Mouse (Mus musculus) midbrain, embryonic 11.5 days (tissue): ENCODE data around the gene Zfp385a. TPM values are rescaled to one million over a fixed set of nuclear protein-coding genes. Genes with fewer than 3 reads are reported as not detected.
A peak's percentile ranks its signal among the peaks of the same experiment; 100 is the strongest.

Experiments used
- ATAC-seq: fragments of 200-750 bp; cut with Nextera tagmentation; 2 replicates; pipeline ENCODE4 v1.8.0; 2017; ENCODE audit warnings: moderate TSS enrichment, moderate library complexity; ENCODE audit not compliant: low FRiP score
- DNase-seq: peaks from one replicate; pipeline ENCODE4 v3.0.0; 2015; ENCODE audit warnings: low spot score; ENCODE audit errors: missing footprints
- H3K27ac ChIP-seq: fragments of 300-500 bp; sonication (generic); 2 replicates; pipeline ENCODE4 v1.5.1; 2014; ENCODE audit warnings: low read depth, low read length
- H3K27me3 ChIP-seq: fragments of 300-500 bp; sonication (generic); 2 replicates; pipeline ENCODE4 v1.6.1; 2014; ENCODE audit warnings: mild to moderate bottlenecking, low read length, moderate library complexity, mixed read lengths; ENCODE audit not compliant: control insufficient read depth, insufficient read depth
- H3K36me3 ChIP-seq: fragments of 300-500 bp; sonication (generic); 2 replicates; pipeline ENCODE4 v1.6.1; 2014; ENCODE audit warnings: mild to moderate bottlenecking, low read length, moderate library complexity, mixed read lengths; ENCODE audit not compliant: control insufficient read depth, insufficient read depth
- H3K4me1 ChIP-seq: fragments of 300-500 bp; sonication (generic); 2 replicates; pipeline ENCODE4 v1.6.1; 2014; ENCODE audit warnings: low read length; ENCODE audit not compliant: control insufficient read depth, insufficient read depth
- H3K4me2 ChIP-seq: fragments of 300-500 bp; sonication (generic); 2 replicates; pipeline ENCODE4 v1.6.1; 2014; ENCODE audit warnings: mild to moderate bottlenecking, moderate library complexity
- H3K4me3 ChIP-seq: fragments of 300-500 bp; sonication (generic); 2 replicates; pipeline ENCODE4 v1.5.1; 2014; ENCODE audit warnings: low read depth, low read length
- H3K9ac ChIP-seq: fragments of 300-500 bp; sonication (generic); 2 replicates; pipeline ENCODE4 v1.6.1; 2014; ENCODE audit warnings: low read length
- H3K9me3 ChIP-seq: fragments of 300-500 bp; sonication (generic); 2 replicates; pipeline ENCODE4 v1.6.1; 2016; ENCODE audit warnings: low read length; ENCODE audit not compliant: control insufficient read depth
- WGBS: fragments of 180-500 bp; shearing (Covaris S2); extraction: QIAGEN DNeasy Blood & Tissue Kit; methylation state at CpG from one replicate; pipeline ENCODE4 v1.1.7; 2014; 5-methylcytosine and 5-hydroxymethylcytosine counted together
- polyA plus RNA-seq: library from polyadenylated mRNA; unstranded; fragments of >200 nt; fragmentation: Nextera tagmentation; extraction: Ambion mirVana; gene quantifications from 2 replicates; pipeline ENCODE4 v1.2.1, GENCODE M21; 2014

Gene Zfp385a
- polyA plus RNA-seq, 1 experiment from 2014 or later: 24.3 TPM

DNA sequence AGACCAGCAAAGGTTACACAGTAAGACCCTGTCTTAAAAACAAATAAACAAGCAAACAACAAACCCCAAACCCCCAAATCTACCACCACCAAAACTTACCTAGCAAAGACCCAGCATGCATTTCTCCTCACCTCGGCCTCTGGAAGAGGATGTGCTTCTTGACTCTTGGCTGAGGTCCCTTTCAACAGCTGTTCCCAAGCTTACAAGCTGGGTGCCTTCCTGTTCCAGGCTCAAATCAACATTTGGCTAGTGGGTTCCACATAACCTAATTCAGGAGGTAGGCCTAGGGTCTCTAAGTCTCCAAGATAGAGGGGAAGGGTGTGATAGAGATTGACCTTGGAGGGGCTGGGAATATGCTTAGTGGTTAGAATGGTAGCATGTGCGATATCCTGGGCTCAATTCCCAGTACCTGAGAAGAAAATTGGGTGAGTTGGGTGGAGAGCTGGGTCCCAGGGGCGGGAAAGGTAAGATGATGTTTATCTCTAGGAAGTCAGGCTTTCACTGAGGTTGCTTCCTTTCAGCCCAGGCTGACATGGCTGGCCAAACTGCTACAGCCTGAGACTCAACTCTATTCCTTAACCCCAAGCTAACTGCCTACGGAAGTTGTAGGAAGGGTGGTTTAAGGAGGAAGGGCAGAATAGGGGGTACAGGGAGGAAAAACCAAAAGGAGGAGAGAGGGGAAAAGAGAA lies 35.4 kb upstream of the Zfp385a start:
- DNase-seq (no peak), ATAC-seq (no peak)
- H3K4me1 ChIP-seq: no peaks in the 10 kb centered on the region
- H3K9ac ChIP-seq: no peak overlapping the region
- WGBS: 81% methylated on average over 4 of the region's 4 CpGs
- H3K4me2 ChIP-seq: no peak overlapping the region
- no peak overlapping the region for H3K27ac ChIP-seq
- H3K4me3 ChIP-seq: no peak overlapping the region
- no peaks in the 10 kb centered on the region for H3K27me3 ChIP-seq
- no peaks in the 10 kb centered on the region for H3K36me3 ChIP-seq
- H3K9me3 ChIP-seq: no peaks in the 10 kb centered on the region

DNA sequence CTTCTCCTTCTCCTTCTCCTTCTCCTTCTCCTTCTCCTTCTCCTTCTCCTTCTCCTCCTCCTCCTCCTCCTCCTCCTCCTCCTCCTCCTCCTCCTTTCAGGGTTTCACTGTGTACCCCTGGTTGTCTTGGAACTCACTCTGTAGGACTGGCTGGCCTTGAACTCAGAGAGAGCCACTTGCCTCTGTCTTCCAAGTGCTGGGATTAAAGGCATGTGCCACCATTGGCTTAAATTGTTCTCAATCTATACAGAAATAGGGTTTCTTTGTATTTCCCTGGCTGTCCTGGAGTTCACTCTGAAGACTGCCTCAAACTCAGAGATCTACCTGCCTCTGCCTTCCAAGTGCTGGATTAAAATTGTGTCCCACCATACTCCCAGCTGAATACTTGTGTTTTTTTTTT lies 32.6 kb upstream of the Zfp385a start:
- no peaks in the 10 kb centered on the region for H3K9me3 ChIP-seq
- H3K4me2 ChIP-seq: no peak overlapping the region
- no peaks in the 10 kb centered on the region for H3K36me3 ChIP-seq
- H3K4me3 ChIP-seq: no peak overlapping the region
- ATAC-seq: no peak
- no peak for DNase-seq
- no peaks in the 10 kb centered on the region for H3K27me3 ChIP-seq
- H3K9ac ChIP-seq: no peak overlapping the region
- peaks cover 1% of the 10 kb centered on the region; the same call in 1 of the 2 replicates for H3K4me1 ChIP-seq
- no peak overlapping the region for H3K27ac ChIP-seq

DNA sequence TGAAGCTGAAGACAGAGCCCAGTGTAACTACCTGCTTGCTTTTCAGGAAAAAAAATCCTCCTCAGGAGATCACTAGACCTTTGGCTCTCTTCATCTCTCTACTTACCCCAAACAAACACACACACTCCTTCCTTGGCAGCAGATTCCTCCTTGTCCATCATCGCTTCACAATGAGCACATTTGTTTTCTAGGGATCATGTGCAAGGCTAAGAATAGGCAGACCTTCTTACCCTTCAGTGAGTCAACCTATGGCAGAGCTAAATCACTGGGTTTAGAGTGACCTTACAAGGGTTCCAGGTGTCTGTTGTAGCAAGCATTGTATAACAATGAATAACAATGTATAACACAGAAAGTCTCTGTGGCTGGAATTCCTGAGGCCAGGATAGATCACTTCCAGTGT lies 31.8 kb upstream of the Zfp385a start:
- Histone ChIP-seq H3K9ac (no peak overlapping the region), H3K4me1 (peaks cover 8% of the 10 kb centered on the region; the same call in 1 of the 2 replicates), H3K4me2 (no peak overlapping the region), H3K27ac (no peak overlapping the region), H3K27me3 (no peaks in the 10 kb centered on the region), H3K9me3 (no peaks in the 10 kb centered on the region), H3K36me3 (no peaks in the 10 kb centered on the region), H3K4me3 (no peak overlapping the region)
- ATAC-seq (no peak), DNase-seq (no peak)
- 90% methylated on average over 1 of the region's 1 CpGs for whole genome bisulfite sequencing

DNA sequence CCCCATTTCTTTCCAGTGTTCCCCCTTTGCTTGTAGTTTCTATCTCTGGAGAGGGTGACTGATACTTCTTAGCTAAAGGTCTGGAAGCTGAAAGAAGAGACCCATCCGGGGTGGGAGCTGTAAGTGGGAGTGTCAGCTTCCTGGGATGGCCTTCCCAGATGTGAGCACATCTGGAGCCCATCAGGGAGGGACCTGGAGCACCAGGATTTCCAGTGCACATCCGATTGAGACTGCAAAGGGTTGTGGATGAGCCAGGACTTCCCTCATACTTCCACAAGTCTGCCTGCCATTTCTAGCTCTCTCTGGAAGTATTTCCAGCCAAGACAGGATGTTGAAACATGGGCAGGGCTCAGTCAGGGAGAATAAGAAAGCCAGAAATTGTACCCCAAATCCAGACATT lies 31.3 kb upstream of the Zfp385a start:
- no peak for ATAC-seq
- DNase-seq: no peak
- H3K4me1 ChIP-seq: peaks cover 10% of the 10 kb centered on the region
- H3K36me3 ChIP-seq: no peaks in the 10 kb centered on the region
- H3K4me2 ChIP-seq: no peak overlapping the region
- H3K4me3 ChIP-seq: no peak overlapping the region
- WGBS: 45% methylated on average over 2 of the region's 2 CpGs
- H3K27ac ChIP-seq: no peak overlapping the region
- H3K9me3 ChIP-seq: no peaks in the 10 kb centered on the region
- no peaks in the 10 kb centered on the region for H3K27me3 ChIP-seq
- no peak overlapping the region for H3K9ac ChIP-seq

DNA sequence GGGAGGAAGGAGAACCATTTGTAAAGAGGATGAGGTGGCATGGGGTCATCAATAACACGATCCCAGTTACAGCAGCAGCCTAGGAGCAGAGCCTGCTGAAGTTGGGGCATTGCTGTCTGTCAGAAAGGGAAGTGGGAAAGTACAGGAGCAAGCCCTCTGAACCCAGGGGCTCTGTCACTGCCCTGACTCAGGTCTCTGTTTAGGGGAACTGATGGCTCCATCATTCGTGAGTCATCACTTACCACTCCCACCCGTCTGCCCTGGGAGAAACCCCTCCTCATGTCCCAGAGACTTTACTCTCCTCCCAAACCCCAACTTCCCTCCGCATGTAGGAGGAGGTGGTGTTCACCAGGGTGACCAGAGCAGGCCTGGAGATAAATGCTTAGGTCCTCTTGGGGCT lies 30.6 kb upstream of the Zfp385a start:
- H3K4me3 ChIP-seq: no peak overlapping the region
- H3K4me1 ChIP-seq: peaks cover 12% of the 10 kb centered on the region
- WGBS: 65% methylated on average over 4 of the region's 4 CpGs
- no peaks in the 10 kb centered on the region for H3K9me3 ChIP-seq
- H3K27me3 ChIP-seq: no peaks in the 10 kb centered on the region
- H3K36me3 ChIP-seq: no peaks in the 10 kb centered on the region
- H3K27ac ChIP-seq: no peak overlapping the region
- no peak overlapping the region for H3K9ac ChIP-seq
- no peak overlapping the region for H3K4me2 ChIP-seq
- ATAC-seq: no peak
- no peak for DNase-seq

DNA sequence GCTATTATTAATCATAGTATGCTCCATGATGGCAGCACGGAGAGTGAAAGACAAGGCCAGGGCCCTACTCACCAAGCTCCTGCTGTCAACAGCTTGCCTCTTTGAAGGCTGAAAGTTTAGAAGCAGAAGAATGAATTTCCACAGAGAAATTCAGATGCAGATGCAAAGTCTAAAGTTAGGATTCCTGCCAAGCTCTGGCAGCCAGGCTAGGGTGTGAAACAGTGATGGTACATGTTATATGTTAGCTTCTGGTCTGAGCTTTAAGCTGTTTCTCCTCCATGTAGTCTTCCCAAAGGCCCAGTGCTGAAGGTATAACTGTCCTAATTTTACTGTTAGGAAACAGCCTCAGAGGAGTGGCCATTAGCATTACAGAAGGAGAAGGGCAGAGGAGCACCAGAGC lies 29.2 kb upstream of the Zfp385a start:
- no peak for ATAC-seq
- H3K9ac ChIP-seq: no peak overlapping the region
- no peak for DNase-seq
- no peaks in the 10 kb centered on the region for H3K9me3 ChIP-seq
- 76% methylated on average over 1 of the region's 1 CpGs for WGBS
- no peaks in the 10 kb centered on the region for H3K36me3 ChIP-seq
- no peak overlapping the region for H3K4me2 ChIP-seq
- no peaks in the 10 kb centered on the region for H3K27me3 ChIP-seq
- no peak overlapping the region for H3K4me3 ChIP-seq
- peaks cover 17% of the 10 kb centered on the region for H3K4me1 ChIP-seq
- H3K27ac ChIP-seq: no peak overlapping the region

DNA sequence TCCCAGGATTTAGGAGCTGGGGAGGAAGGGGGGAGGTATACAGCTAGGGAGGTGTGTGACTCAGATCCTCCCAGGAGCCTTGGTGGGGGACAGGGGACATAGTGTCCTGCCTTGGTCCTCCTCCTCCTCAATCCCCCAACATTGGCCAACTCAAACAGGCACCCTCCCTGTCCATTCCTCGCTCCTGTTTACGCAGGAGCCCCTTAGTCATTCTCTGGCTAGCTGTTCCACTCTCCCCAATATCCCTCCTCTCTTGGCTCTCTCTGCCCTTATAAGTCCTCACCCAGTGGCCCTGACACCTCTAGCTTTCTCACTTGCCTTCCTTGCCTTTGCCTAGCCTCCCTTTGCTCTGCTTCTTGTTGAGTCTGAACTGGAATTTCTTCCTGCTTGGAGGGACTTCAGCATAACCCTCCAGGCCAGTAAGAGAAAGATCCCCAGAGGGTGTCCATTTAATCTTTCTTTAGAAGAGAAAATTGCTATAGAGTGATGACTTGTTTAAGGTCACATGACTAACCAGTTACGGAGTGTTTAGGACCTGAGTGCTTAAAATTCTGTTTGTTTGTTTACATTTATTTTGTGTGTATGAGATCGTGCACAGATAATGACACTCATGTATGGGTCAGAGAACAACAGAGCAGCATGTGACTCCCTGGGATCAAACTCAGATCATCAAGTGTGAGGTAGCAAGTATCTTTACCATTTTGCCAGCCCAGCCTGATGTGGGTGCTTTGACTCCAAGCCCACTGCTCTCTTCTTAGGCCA lies 28.5 kb upstream of the Zfp385a start:
- Histone ChIP-seq H3K27ac (no peak overlapping the region), H3K27me3 (no peaks in the 10 kb centered on the region), H3K4me3 (no peak overlapping the region), H3K36me3 (no peaks in the 10 kb centered on the region), H3K4me2 (no peak overlapping the region), H3K9ac (no peak overlapping the region), H3K4me1 (peaks cover 17% of the 10 kb centered on the region), H3K9me3 (no peaks in the 10 kb centered on the region)
- 71% methylated on average over 4 of the region's 4 CpGs for WGBS
- no peak for DNase-seq
- no peak for ATAC-seq

DNA sequence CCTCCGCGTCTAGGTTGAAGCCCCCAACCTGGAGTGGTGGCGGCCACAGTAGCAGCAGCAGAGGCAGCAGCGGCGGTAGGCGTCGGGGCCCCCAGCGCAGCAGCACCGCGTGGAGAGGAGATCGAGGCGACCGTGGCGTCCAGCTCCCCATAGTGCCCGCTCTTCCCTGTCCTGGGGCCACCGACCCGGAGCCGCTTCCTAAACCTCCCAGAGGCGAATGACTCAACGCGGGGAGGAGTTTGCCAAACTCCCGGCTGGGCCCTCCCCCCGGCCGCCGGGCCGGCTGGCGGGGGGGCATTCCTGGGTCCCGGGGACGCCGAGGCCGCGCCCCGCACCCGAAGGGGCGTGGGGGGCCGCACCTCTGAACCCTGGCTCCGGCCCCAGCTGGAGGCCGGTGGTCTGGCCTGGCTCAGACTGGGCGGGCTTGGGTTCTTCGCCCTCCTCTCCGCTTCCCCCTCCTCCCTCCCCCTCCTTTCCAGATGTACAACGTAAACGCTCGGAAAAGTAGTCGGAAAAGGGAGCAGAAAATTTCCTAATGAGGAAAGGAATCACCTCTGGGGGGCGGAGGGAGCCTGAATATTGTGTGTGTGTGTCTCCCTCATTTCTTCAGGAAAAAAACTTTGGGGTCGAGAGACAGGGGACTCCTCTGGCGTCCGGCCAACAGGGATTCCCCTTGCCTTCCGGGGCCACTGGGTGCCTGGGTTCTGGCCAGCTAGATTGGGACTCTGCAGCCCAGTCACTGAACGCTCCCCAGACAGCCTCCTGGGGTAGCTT lies 26.7 kb upstream of the Zfp385a start, which contains the start of gene Itga5:
Itga5 (minus strand) TSS at position 388 of the 774 bp plus-strand sequence.
- Histone ChIP-seq H3K9ac (peak within 1 kb of the TSS; percentile 91), H3K36me3 (no peaks in the 10 kb centered on the region), H3K4me1 (peaks cover 17% of the 10 kb centered on the region), H3K4me2 (peak within 1 kb of the TSS; percentile 90), H3K4me3 (peak within 1 kb of the TSS; percentile 69), H3K9me3 (no peaks in the 10 kb centered on the region), H3K27ac (no peak within 1 kb of the TSS), H3K27me3 (no peaks in the 10 kb centered on the region)
- under 1% methylated on average over 49 of the region's 51 CpGs for WGBS
- DNase-seq (peak; percentile 95), ATAC-seq (peak; percentile 83)
